Mouse (Mus musculus) MEL-GATA-1-ER (cell line): ENCODE results near the gene Nupl1.

ENCODE experiments used
- DNase-seq: peaks from one replicate; pipeline ENCODE4 v3.0.0-alpha.2; 2012; ENCODE audit warnings: low read depth; ENCODE audit errors: extremely low read depth

The Nupl1 gene

GRCm38 (mm10) chr14:60163367-60163766 lies 87.9 kb downstream of the Nupl1 start:
- DNase-seq = no peak

GRCm38 (mm10) chr14:60152373-60152772 lies 98.9 kb downstream of the Nupl1 start:
- no peak for DNase-seq

GRCm38 (mm10) chr14:60148893-60149292 lies 102.3 kb downstream of the Nupl1 start:
- DNase-seq = no peak

- DNase-seq = no peak
Observed at GRCm38 (mm10) chr14:60143234-60143633, 108.0 kb downstream of the Nupl1 start.

GRCm38 (mm10) chr14:60138339-60138738 lies 112.9 kb downstream of the Nupl1 start:
- no peak for DNase-seq

GRCm38 (mm10) chr14:60137812-60138211 lies 113.4 kb downstream of the Nupl1 start:
- DNase-seq = no peak

- no peak for DNase-seq
Observed at GRCm38 (mm10) chr14:60135801-60136200, 115.4 kb downstream of the Nupl1 start.

- DNase-seq = no peak
Observed at GRCm38 (mm10) chr14:60134720-60135119, 116.5 kb downstream of the Nupl1 start.
